Mouse (Mus musculus): Measurements from ENCODE around the gene Pfkfb4.
A peak's percentile ranks its signal among the peaks of the same experiment; 100 is the strongest.

Pfkfb4 gene

GRCm38 (mm10) chr9:109031686-109032085 is 40.1 kb downstream of the Pfkfb4 start:
- no peak for DNase-seq (ENCODE audit: low read depth, low spot score)

GRCm38 (mm10) chr9:109032435-109032834 is 40.9 kb downstream of the Pfkfb4 start:
- no peak for DNase-seq (ENCODE audit: low read depth, low spot score)

GRCm38 (mm10) chr9:109038086-109038895 is 46.7 kb downstream of the Pfkfb4 start, which contains the start of gene Shisa5:
TSS of gene Shisa5 (plus strand) at chr9:109038565.
- DNase-seq (ENCODE audit: low read depth, low spot score), result no peak

GRCm38 (mm10) chr9:109038901-109039364 is 47.4 kb downstream of the Pfkfb4 start:
- no peak for DNase-seq (ENCODE audit: low read depth, low spot score)

- no peak for DNase-seq (ENCODE audit: low read depth, low spot score)
These were observed 48.1 kb downstream of the Pfkfb4 start for GRCm38 (mm10) chr9:109039681-109040080.

- DNase-seq (ENCODE audit: low read depth, low spot score), result no peak
These were observed 48.6 kb downstream of the Pfkfb4 start for GRCm38 (mm10) chr9:109040216-109040615.

GRCm38 (mm10) chr9:109040906-109041305 is 49.3 kb downstream of the Pfkfb4 start:
- no peak for DNase-seq (ENCODE audit: low read depth, low spot score)

GRCm38 (mm10) chr9:109041351-109041750 is 49.8 kb downstream of the Pfkfb4 start:
- no peak for DNase-seq (ENCODE audit: low read depth, low spot score)

- peak; percentile 15 for DNase-seq (ENCODE audit: low read depth, low spot score)
These were observed 54.7 kb downstream of the Pfkfb4 start for GRCm38 (mm10) chr9:109046306-109046705.

- no peak for DNase-seq (ENCODE audit: low read depth, low spot score)
These were observed 57.7 kb downstream of the Pfkfb4 start for GRCm38 (mm10) chr9:109049316-109049715.

- DNase-seq (ENCODE audit: low read depth, low spot score), result no peak
These were observed 58.6 kb downstream of the Pfkfb4 start for GRCm38 (mm10) chr9:109049996-109050673.

- DNase-seq (ENCODE audit: low read depth, low spot score), result no peak
These were observed 59.1 kb downstream of the Pfkfb4 start for GRCm38 (mm10) chr9:109050674-109050997.

GRCm38 (mm10) chr9:109051011-109051501 is 59.5 kb downstream of the Pfkfb4 start:
- no peak for DNase-seq (ENCODE audit: low read depth, low spot score)

- DNase-seq (ENCODE audit: low read depth, low spot score), result no peak
These were observed 60.3 kb downstream of the Pfkfb4 start for GRCm38 (mm10) chr9:109051651-109052489.

- DNase-seq (ENCODE audit: low read depth, low spot score), result no peak
These were observed 61.1 kb downstream of the Pfkfb4 start for GRCm38 (mm10) chr9:109052490-109053260.

GRCm38 (mm10) chr9:109053366-109053765 is 61.8 kb downstream of the Pfkfb4 start:
- no peak for DNase-seq (ENCODE audit: low read depth, low spot score)

- no peak for DNase-seq (ENCODE audit: low read depth, low spot score)
These were observed 62.3 kb downstream of the Pfkfb4 start for GRCm38 (mm10) chr9:109053851-109054250.

GRCm38 (mm10) chr9:109054712-109055111 is 63.1 kb downstream of the Pfkfb4 start:
- DNase-seq (ENCODE audit: low read depth, low spot score), result no peak

GRCm38 (mm10) chr9:109055271-109056030 is 63.9 kb downstream of the Pfkfb4 start:
- DNase-seq (ENCODE audit: low read depth, low spot score), result no peak

GRCm38 (mm10) chr9:109056081-109056690 is 64.6 kb downstream of the Pfkfb4 start:
- no peak for DNase-seq (ENCODE audit: low read depth, low spot score)
